Mouse (Mus musculus): ENCODE data around the gene Dgat2. TPM values are rescaled to one million over a fixed set of nuclear protein-coding genes. Genes with fewer than 3 reads are reported as not detected.

Gene Dgat2
- total and polyA plus RNA-seq, 3 experiments = 1.6 to 2.8 (median 1.7) TPM

DNA sequence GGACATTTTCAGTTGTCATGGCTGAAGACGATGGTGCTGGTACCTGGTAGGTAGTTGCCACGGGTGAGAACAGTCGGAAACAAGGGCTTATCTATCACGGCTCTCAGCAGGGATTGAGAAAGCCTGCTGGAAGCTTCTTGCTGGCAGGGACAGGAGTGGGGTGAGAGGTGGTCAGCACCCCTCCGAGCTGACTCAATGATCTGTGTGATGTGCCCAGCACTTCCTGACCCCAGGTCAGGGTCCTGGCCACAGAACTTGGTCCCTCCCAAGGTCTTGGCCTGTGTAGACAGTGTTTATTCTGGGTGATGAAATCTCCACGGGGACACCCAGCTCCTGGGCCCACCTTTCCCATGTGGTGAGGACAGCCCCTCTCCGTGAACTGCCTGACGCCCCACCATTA lies 46.3 kb upstream of the Dgat2 start:
- Histone ChIP-seq H3K9ac (ENCODE audit: insufficient read depth, low read depth) (no peak overlapping the region), H3K9me3 (replicated peaks; ENCODE audit: low read length) (no peaks in the 10 kb centered on the region)
- DNase-seq (ENCODE audit: extremely low read depth) = no peak

GRCm38 (mm10) chr7:99227267-99227666 lies 44.7 kb upstream of the Dgat2 start:
- Histone ChIP-seq H3K27me3 (replicated peaks) (peaks cover 14% of the 10 kb centered on the region), H3K9ac (ENCODE audit: insufficient read depth, low read depth) (no peak overlapping the region), H3K4me3 (replicated peaks in 1 of 3; ENCODE audit: low read depth in 2 of 3, low read length in 2 of 3, poor library complexity in 1 of 3) (no peak overlapping the region), H3K4me2 (ENCODE audit: insufficient read depth, low read depth, poor library complexity, severe bottlenecking) (no peak overlapping the region), H3K27ac (ENCODE audit: insufficient read depth, low read depth) (no peak overlapping the region), H3K36me3 (replicated peaks in 1 of 2; ENCODE audit: control insufficient read depth in 1 of 2, insufficient read depth in 1 of 2, low read length in 1 of 2) (no peaks in the 10 kb centered on the region), H3K79me2 (replicated peaks; ENCODE audit: control insufficient read depth, extremely low read depth, insufficient read depth, poor library complexity, severe bottlenecking) (no peaks in the 10 kb centered on the region), H3K4me1 (ENCODE audit: control insufficient read depth in 1 of 2, insufficient read depth in 2 of 2) (no peaks in the 10 kb centered on the region), H3K9me3 (replicated peaks; ENCODE audit: low read length) (no peaks in the 10 kb centered on the region)
- no peak for TF ChIP-seq BHLHE40 (IDR thresholded peaks at IDR 0.05; ENCODE audit: low read depth, low read length)
- TF ChIP-seq MYC (IDR thresholded peaks at IDR 0.05; ENCODE audit: low read depth, low read length) = no peak
- no peak for TF ChIP-seq MAZ (IDR thresholded peaks at IDR 0.05; ENCODE audit: low read depth, low read length)
- no peak for TF ChIP-seq NRF1 (IDR thresholded peaks at IDR 0.05; ENCODE audit: low read depth, low read length)
- TF ChIP-seq ZNF384 (IDR thresholded peaks at IDR 0.05; ENCODE audit: low read depth, low read length) = no peak
- no peak for TF ChIP-seq ELF1 (IDR thresholded peaks at IDR 0.05; ENCODE audit: low read depth, low read length)
- no peak for DNase-seq (ENCODE audit: extremely low read depth)
- in situ Hi-C loops (cut with MboI; ENCODE audit: low pct_ligation_motif_present, low pct_unique_long_range_greater_than_20kb, low sequenced_read_pairs) = no loop called here
- dilution Hi-C loops (cut with MboI; ENCODE audit: extremely low pct_ligation_motif_present, extremely low pct_unique_long_range_greater_than_20kb, low sequenced_read_pairs) = no loop called here

More for the DNA sequence above, 46.3 kb upstream of the Dgat2 start:
- Histone ChIP-seq H3K4me1 (ENCODE audit: control insufficient read depth in 1 of 2, insufficient read depth in 2 of 2) (no peaks in the 10 kb centered on the region), H3K36me3 (replicated peaks in 1 of 2; ENCODE audit: control insufficient read depth in 1 of 2, insufficient read depth in 1 of 2, low read length in 1 of 2) (no peaks in the 10 kb centered on the region), H3K4me3 (replicated peaks in 1 of 3; ENCODE audit: low read depth in 2 of 3, low read length in 2 of 3, poor library complexity in 1 of 3) (no peak overlapping the region), H3K27ac (ENCODE audit: insufficient read depth, low read depth) (no peak overlapping the region), H3K4me2 (ENCODE audit: insufficient read depth, low read depth, poor library complexity, severe bottlenecking) (no peak overlapping the region), H3K27me3 (replicated peaks) (peaks cover 9% of the 10 kb centered on the region), H3K79me2 (replicated peaks; ENCODE audit: control insufficient read depth, extremely low read depth, insufficient read depth, poor library complexity, severe bottlenecking) (no peaks in the 10 kb centered on the region)
- in situ Hi-C loops (cut with MboI; ENCODE audit: low pct_ligation_motif_present, low pct_unique_long_range_greater_than_20kb, low sequenced_read_pairs) = no loop called here
- dilution Hi-C loops (cut with MboI; ENCODE audit: extremely low pct_ligation_motif_present, extremely low pct_unique_long_range_greater_than_20kb, low sequenced_read_pairs) = no loop called here
- no peak for TF ChIP-seq MXI1 (IDR thresholded peaks at IDR 0.05; ENCODE audit: low read depth, low read length)
- TF ChIP-seq GABPA (IDR thresholded peaks at IDR 0.05; ENCODE audit: insufficient replicate concordance, low read depth, low read length) = no peak
- no peak for TF ChIP-seq HCFC1 (IDR thresholded peaks at IDR 0.05; ENCODE audit: low read depth, low read length)
- no peak for TF ChIP-seq JUND (conservative IDR thresholded peaks at IDR 0.05; ENCODE audit: low read depth, low read length)
- no peak for TF ChIP-seq IRF4 (IDR thresholded peaks at IDR 0.05; ENCODE audit: low read depth, low read length)
- no peak for TF ChIP-seq MEF2A (IDR thresholded peaks at IDR 0.05; ENCODE audit: borderline replicate concordance, low read depth, low read length)

GRCm38 (mm10) chr7:99226662-99227061 lies 44.1 kb upstream of the Dgat2 start:
- no peak overlapping the region for H3K4me3 ChIP-seq (replicated peaks in 1 of 3; ENCODE audit: low read depth in 2 of 3, low read length in 2 of 3, poor library complexity in 1 of 3)
- no peak overlapping the region for H3K9ac ChIP-seq (ENCODE audit: insufficient read depth, low read depth)
- peaks cover 16% of the 10 kb centered on the region for H3K27me3 ChIP-seq (replicated peaks)
- TF ChIP-seq CHD1 (IDR thresholded peaks at IDR 0.05; ENCODE audit: low read depth, low read length) (no peak), CTCF (conservative IDR thresholded peaks at IDR 0.05 in 1 of 2, IDR thresholded peaks at IDR 0.05 in 1 of 2; ENCODE audit: low read depth in 2 of 2, low read length in 2 of 2) (no peak), NRF1 (IDR thresholded peaks at IDR 0.05; ENCODE audit: low read depth, low read length) (no peak), HCFC1 (IDR thresholded peaks at IDR 0.05; ENCODE audit: low read depth, low read length) (no peak)
- no peaks in the 10 kb centered on the region for H3K79me2 ChIP-seq (replicated peaks; ENCODE audit: control insufficient read depth, extremely low read depth, insufficient read depth, poor library complexity, severe bottlenecking)
- no peak for DNase-seq (ENCODE audit: extremely low read depth)
- no peaks in the 10 kb centered on the region for H3K9me3 ChIP-seq (replicated peaks; ENCODE audit: low read length)
- H3K4me2 ChIP-seq (ENCODE audit: insufficient read depth, low read depth, poor library complexity, severe bottlenecking) = no peak overlapping the region
- dilution Hi-C loops (cut with MboI; ENCODE audit: extremely low pct_ligation_motif_present, extremely low pct_unique_long_range_greater_than_20kb, low sequenced_read_pairs) = no loop called here
- H3K27ac ChIP-seq (ENCODE audit: insufficient read depth, low read depth) = no peak overlapping the region
- no peaks in the 10 kb centered on the region for H3K36me3 ChIP-seq (replicated peaks in 1 of 2; ENCODE audit: control insufficient read depth in 1 of 2, insufficient read depth in 1 of 2, low read length in 1 of 2)
- in situ Hi-C loops (cut with MboI; ENCODE audit: low pct_ligation_motif_present, low pct_unique_long_range_greater_than_20kb, low sequenced_read_pairs) = no loop called here
- H3K4me1 ChIP-seq (ENCODE audit: control insufficient read depth in 1 of 2, insufficient read depth in 2 of 2) = no peaks in the 10 kb centered on the region

Data from CH12.LX (cell line).